Mouse (Mus musculus): Measurements from ENCODE around the gene Sit1.

The Sit1 gene

DNA sequence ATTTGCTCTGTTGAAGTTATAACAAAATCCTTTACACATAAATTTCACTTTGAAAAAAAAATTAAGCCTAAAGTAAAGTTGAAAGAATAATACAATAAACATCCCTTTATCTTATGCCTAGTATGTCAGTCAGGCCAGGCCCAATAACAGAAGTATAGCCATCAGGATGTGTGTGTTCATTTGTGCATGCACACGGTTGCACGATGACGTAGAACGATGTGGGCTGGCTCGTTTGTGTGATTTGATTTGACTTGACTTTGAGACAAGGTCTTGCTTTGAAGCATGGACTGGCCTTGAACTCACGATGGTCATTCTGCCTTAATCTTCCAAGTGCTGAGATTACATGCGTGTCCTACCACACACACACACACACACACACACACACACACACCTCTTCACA, 16.7 kb downstream of the Sit1 start:
- no peak for DNase-seq

DNA sequence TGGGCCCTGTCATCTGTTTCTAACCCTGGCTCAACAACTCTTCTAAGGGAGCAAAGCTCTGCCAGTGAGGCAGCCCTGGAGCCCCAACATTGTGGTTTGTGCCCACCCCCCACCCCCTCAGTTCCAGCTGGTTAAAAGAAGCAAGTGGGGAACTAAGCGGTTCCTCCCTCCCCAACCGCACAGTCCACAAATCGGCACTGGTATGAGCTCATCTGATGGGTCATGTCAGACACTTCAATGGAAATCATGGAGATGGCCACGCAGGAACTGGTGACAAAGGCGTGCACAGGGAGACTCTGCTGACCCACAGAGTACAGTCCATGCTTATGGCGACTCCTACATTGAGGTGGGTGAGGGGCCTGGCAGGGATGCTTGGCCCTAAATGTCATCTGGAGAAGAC, 17.6 kb downstream of the Sit1 start:
- no peak for DNase-seq

GRCm38 (mm10) chr4:43463102-43463501, 20.4 kb downstream of the Sit1 start:
- no peak for DNase-seq

DNA sequence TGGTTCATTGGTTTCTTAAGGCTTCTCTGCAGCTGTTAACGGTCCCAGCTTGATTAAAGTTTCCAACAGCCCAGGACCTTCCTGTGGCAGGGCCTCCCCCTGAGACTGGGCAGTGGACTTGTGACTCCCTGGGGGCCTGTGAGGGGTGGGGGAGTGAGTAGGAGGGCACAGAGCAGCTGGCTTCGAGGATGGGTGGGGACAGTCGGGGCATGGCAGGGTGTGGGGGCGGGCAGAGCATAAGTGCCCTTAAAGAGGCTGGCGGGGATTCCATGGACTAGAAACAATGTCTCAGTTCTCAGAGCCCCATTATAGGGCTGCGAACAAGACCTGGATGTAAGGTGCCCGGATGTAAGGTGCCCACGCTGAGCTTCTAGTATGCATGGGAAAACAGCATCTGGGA, 26.4 kb downstream of the Sit1 start:
- DNase-seq = peak; percentile 36 to 56

DNA sequence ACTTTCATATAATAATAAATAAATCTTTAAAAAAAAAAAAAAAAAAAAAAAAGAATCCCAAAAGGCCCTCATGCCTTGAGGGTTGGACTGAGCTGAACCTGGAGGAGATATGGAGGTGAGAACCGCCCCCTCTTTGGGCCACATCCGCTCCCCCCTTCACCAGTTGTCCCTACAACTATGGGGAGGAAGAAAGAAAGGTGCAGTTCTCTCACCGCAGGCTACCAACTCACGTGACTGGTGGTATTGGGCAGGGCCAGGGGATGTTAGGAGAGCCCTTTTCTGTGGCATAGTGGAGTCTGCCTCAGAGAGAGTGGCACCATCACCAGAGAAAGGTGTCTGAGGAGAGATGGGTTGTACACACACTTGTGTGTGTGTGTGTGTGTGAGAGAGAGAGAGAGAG, 27.1 kb downstream of the Sit1 start:
- no peak for DNase-seq

DNA sequence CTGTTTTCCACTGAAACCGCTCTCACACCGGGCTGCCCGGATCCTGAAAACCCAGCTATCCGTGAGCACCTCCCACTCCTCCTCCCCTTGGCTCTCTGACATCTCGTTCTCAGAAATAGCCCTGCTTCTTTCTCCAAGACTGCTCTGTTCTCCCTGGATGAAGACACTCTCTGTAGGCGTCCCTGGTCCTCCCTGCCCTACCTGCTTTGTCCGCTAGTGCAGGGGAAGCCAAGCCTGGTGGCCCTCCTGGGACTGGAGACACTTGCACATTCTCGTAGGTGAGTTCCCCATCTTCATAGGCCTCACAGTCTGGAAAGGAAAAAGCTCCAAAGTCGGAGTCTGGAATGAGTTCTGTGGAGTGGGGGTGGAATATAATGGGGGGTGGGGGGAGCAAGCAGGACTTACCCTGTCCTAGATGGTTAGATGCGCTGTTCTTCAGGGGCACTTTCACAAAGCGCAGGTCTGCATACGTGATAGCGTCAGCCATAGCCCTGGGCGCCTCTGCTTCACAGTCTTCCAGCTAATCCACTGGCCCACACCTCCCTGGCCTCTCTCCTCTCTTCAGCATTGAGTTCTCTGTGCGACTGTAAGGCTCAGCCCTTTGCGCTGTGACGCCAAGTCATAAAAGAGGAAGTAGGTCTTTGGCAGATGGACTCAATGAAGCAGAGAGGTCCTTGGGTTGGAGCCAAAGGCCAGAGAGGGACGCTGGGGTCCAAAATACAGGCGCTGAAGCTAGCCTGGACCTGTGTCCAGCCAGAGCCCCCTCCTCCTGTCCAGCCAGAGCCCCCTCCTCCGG, 29.3 kb downstream of the Sit1 start, which contains the start of gene Cd72:
Gene Cd72, minus strand, starts transcription at position 588 of the 796 bp plus-strand sequence.
- DNase-seq = peak in 1 of 2 experiments; percentile 49

GRCm38 (mm10) chr4:43453413-43453812, 30.1 kb downstream of the Sit1 start:
- peak in 1 of 2 experiments; percentile 27 for DNase-seq

GRCm38 (mm10) chr4:43452315-43452714, 31.2 kb downstream of the Sit1 start:
- DNase-seq = no peak

- DNase-seq = no peak
Observed at GRCm38 (mm10) chr4:43448554-43448953, 35.0 kb downstream of the Sit1 start.

GRCm38 (mm10) chr4:43447251-43447650, 36.3 kb downstream of the Sit1 start:
- no peak for DNase-seq

DNA sequence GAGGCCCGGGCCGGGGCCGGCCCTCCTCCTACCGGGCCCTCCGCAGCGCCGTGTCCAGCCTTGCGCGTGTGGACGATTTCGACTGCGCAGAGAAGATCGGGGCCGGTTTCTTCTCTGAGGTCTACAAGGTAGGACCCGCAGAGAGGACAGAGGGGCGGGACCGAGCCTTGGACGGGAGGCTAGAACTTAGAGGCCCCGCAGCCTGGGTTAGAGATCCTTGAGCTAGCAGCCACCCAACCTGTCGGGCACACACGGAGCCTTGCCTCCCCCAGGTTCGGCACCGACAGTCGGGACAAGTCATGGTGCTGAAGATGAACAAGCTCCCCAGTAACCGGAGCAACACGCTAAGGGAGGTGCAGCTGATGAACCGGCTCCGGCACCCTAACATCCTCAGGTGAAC, 40.0 kb downstream of the Sit1 start:
- peak; percentile 58 to 70 for DNase-seq

GRCm38 (mm10) chr4:43442456-43443361, 40.8 kb downstream of the Sit1 start:
- DNase-seq = peak; percentile 82 to 91

- DNase-seq = peak; percentile 99
Observed at GRCm38 (mm10) chr4:43442044-43442443, 41.5 kb downstream of the Sit1 start.

- no peak for DNase-seq
Observed at GRCm38 (mm10) chr4:43441639-43442038, 41.9 kb downstream of the Sit1 start, which contains the start of gene Tesk1. TSS of gene Tesk1 (plus strand) at chr4:43441939.

- no peak for DNase-seq
Observed at GRCm38 (mm10) chr4:43432832-43433231, 50.7 kb downstream of the Sit1 start.

Measured in kidney, postnatal 4 days (tissue).